8 mouse cellular contexts compared by ENCODE assay signal in genomic region chr8:119910547-119911257, GRCm38 (mm10). TPM values are rescaled to one million over a fixed set of nuclear protein-coding genes. Genes with fewer than 3 reads are reported as not detected.
DNase-seq lines count a peak whose midpoint lies in the region; ATAC-seq and TF ChIP-seq lines count a peak whose summit lies in the region.

Gm20388 (plus strand) TSS chr8:119910841.

- no peaks in the 10 kb centered on the region for H3K9me3 ChIP-seq in ES-E14 (ENCODE audit: control insufficient read depth, insufficient read depth, low read depth, low read length)
- no peaks in the 10 kb centered on the region for H3K9me3 ChIP-seq in forebrain, embryonic 15.5 days
- no peaks in the 10 kb centered on the region for H3K9me3 ChIP-seq in liver, postnatal 0 days (ENCODE audit: low read length)
- no peaks in the 10 kb centered on the region for H3K9me3 ChIP-seq in neural tube, embryonic 13.5 days

- H3K36me3 ChIP-seq in ES-E14 (ENCODE audit: control insufficient read depth, insufficient read depth, low read length, poor library complexity, severe bottlenecking), result no peaks in the 10 kb centered on the region
- H3K36me3 ChIP-seq in forebrain, embryonic 15.5 days, result no peaks in the 10 kb centered on the region
- H3K36me3 ChIP-seq in liver, postnatal 0 days (replicated peaks; ENCODE audit: insufficient read depth, low read length), result no peaks in the 10 kb centered on the region
- H3K36me3 ChIP-seq in neural tube, embryonic 13.5 days, result no peaks in the 10 kb centered on the region

- no peaks in the 10 kb centered on the region for H3K27me3 ChIP-seq in forebrain, embryonic 15.5 days
- H3K27me3 ChIP-seq in liver, postnatal 0 days (ENCODE audit: insufficient read depth, low read length), result no peaks in the 10 kb centered on the region
- H3K27me3 ChIP-seq in neural tube, embryonic 13.5 days, result no peaks in the 10 kb centered on the region

- peak within 1 kb of the TSS; percentile 88 for H3K4me3 ChIP-seq in ES-E14 (ENCODE audit: insufficient read depth in 1 of 2, low read depth in 1 of 2, low read length in 2 of 2, poor library complexity in 1 of 2, severe bottlenecking in 1 of 2)
- H3K4me3 ChIP-seq in forebrain, embryonic 15.5 days, result peak within 1 kb of the TSS; percentile 73
- peak within 1 kb of the TSS; percentile 74 for H3K4me3 ChIP-seq in liver, postnatal 0 days (ENCODE audit: low read depth, low read length)
- H3K4me3 ChIP-seq in neural tube, embryonic 13.5 days, result peak within 1 kb of the TSS; percentile 88

- in situ Hi-C loops in ES-E14 (cut with MboI; ENCODE audit: low sequenced_read_pairs in 2 of 2, unreplicated experiment in 2 of 2), result no loop called here

- peak within 1 kb of the TSS; percentile 66 for H3K4me2 ChIP-seq in forebrain, embryonic 15.5 days (replicated peaks)
- peak within 1 kb of the TSS; percentile 89 for H3K4me2 ChIP-seq in liver, postnatal 0 days (ENCODE audit: low read depth, low read length)
- peak within 1 kb of the TSS; percentile 80 for H3K4me2 ChIP-seq in neural tube, embryonic 13.5 days

- peak within 1 kb of the TSS; percentile 95 for H3K9ac ChIP-seq in ES-E14 (ENCODE audit: insufficient read depth, low read depth, low read length, poor library complexity, severe bottlenecking)
- H3K9ac ChIP-seq in forebrain, embryonic 15.5 days (replicated peaks), result peak within 1 kb of the TSS; percentile 88
- H3K9ac ChIP-seq in liver, postnatal 0 days (replicated peaks), result peak within 1 kb of the TSS; percentile 82
- peak within 1 kb of the TSS; percentile 95 for H3K9ac ChIP-seq in neural tube, embryonic 13.5 days

- DNase-seq in ES-E14 (ENCODE audit: low read depth, low spot score), result peak; percentile 87
- DNase-seq in cerebellum, adult 11-12 months, result peak; percentile 93
- peak; percentile 95 to 96 for DNase-seq in heart, postnatal 14 days
- peak; percentile 92 for DNase-seq in layer of hippocampus, adult 11-12 months (ENCODE audit: low spot score)
- DNase-seq in liver, postnatal 0 days, result peak; percentile 91
- peak; percentile 53 for DNase-seq in telencephalon, adult 2 months (ENCODE audit: low read depth, low spot score)

- intact Hi-C loops in heart, postnatal 14 days (cut with DNase I), result no loop called here

- peaks cover 6 to 16% of the 10 kb centered on the region in 2 experiments for H3K4me1 ChIP-seq in ES-E14 (ENCODE audit: control insufficient read depth in 2 of 2, insufficient read depth in 2 of 2, low read length in 2 of 2, poor library complexity in 1 of 2)
- peaks cover 45% of the 10 kb centered on the region for H3K4me1 ChIP-seq in forebrain, embryonic 15.5 days
- peaks cover 53% of the 10 kb centered on the region for H3K4me1 ChIP-seq in liver, postnatal 0 days (ENCODE audit: insufficient read depth)
- peaks cover 45% of the 10 kb centered on the region for H3K4me1 ChIP-seq in neural tube, embryonic 13.5 days (replicated peaks)

- TF ChIP-seq EP300 in liver, postnatal 0 days (IDR thresholded peaks at IDR 0.05; ENCODE audit: low read depth), result no peak

- peak within 1 kb of the TSS; percentile 77 for H3K27ac ChIP-seq in ES-E14 (ENCODE audit: insufficient read depth, low read depth, low read length, poor library complexity, severe bottlenecking)
- H3K27ac ChIP-seq in forebrain, embryonic 15.5 days (replicated peaks), result peak within 1 kb of the TSS; percentile 94
- peak within 1 kb of the TSS; percentile 85 for H3K27ac ChIP-seq in liver, postnatal 0 days (ENCODE audit: low read depth)
- peak within 1 kb of the TSS; percentile 93 for H3K27ac ChIP-seq in neural tube, embryonic 13.5 days (replicated peaks)

- ATAC-seq in forebrain, embryonic 15.5 days (replicated peaks), result peak; percentile 95
- ATAC-seq in liver, postnatal 0 days, result peak; percentile 92
- peak; percentile 94 for ATAC-seq in neural tube, embryonic 13.5 days (ENCODE audit: low read depth)

- TF ChIP-seq CTCF in liver, postnatal 0 days (IDR thresholded peaks at IDR 0.05; ENCODE audit: low read depth), result no peak

- WGBS in forebrain, embryonic 15.5 days, result under 1% methylated on average over 85 of the region's 97 CpGs
- WGBS in liver, postnatal 0 days (ENCODE audit: insufficient replicate concordance), result under 1% methylated on average over 78 of the region's 97 CpGs
- under 1% methylated on average over 75 of the region's 97 CpGs for WGBS in neural tube, embryonic 13.5 days

TF ChIP-seq in ES-E14, 5 proteins besides CTCF, POLR2A, EP300 and RAD21:
- TF ChIP-seq HCFC1 (IDR thresholded peaks at IDR 0.05; ENCODE audit: borderline replicate concordance, insufficient read depth, low read length), result peak; percentile 56; the same call in 1 of the 2 replicates
- no peak for TF ChIP-seq CHD2 (IDR thresholded peaks at IDR 0.05; ENCODE audit: low read depth, low read length)

RNA-seq across cellular contexts. Expression of gene Gm20388, which starts in this region (rescaled TPM):
- total RNA-seq in ES-E14 (2012; rRNA removed), result 27.0 and 34.8 TPM in 2 replicates
- polyA plus RNA-seq in forebrain, embryonic 15.5 days (2015; fragmentation: Nextera tagmentation; extraction: Ambion mirVana), result not detected in 2 replicates
- under 1 TPM in 1 of 2 experiments, not detected in 1; 0.24 TPM for total RNA-seq in heart, postnatal 14 days (2021)
- polyA plus RNA-seq in liver, postnatal 0 days (2015; fragmentation: Nextera tagmentation; extraction: Ambion mirVana), result not detected in 2 replicates
- 0.27 TPM in 1 of 2 replicates, not detected in the other for polyA plus RNA-seq in neural tube, embryonic 13.5 days (2015; fragmentation: Nextera tagmentation; extraction: Ambion mirVana)

Comparison
In these comparisons a context has a peak if more than half of its experiments do, and no peak if none do; other contexts are left out.
1. Peak in every context shown above with its lines: DNase-seq, ATAC-seq, H3K4me3 ChIP-seq and H3K27ac ChIP-seq.
2. RNA of gene Gm20388 (total RNA-seq): 27.0 to 34.8 TPM in ES-E14; 0.24 TPM in heart, postnatal 14 days; every median in the first group is over 10 times any median in the second.
3. Peak in ATAC-seq, H3K4me3 ChIP-seq, H3K27ac ChIP-seq, H3K9ac ChIP-seq and H3K4me2 ChIP-seq in forebrain, embryonic 15.5 days; RNA of the gene not detected or under 1 TPM.
4. Peak in DNase-seq in heart, postnatal 14 days; RNA of the gene not detected or under 1 TPM.
5. Peak in DNase-seq, ATAC-seq, H3K4me3 ChIP-seq, H3K27ac ChIP-seq, H3K9ac ChIP-seq and H3K4me2 ChIP-seq in liver, postnatal 0 days; RNA of the gene not detected or under 1 TPM.
6. Peak in ATAC-seq, H3K4me3 ChIP-seq, H3K27ac ChIP-seq, H3K9ac ChIP-seq and H3K4me2 ChIP-seq in neural tube, embryonic 13.5 days; RNA of the gene not detected or under 1 TPM.